Mouse (Mus musculus): ENCODE measurements at regions not wholly inside any gene's neighbourhood (a gene's known extent, or its start where the extent isn't known, plus 50 kb on each side); places are given as distances from the start of the nearest gene placed in this dataset.

GRCm38 (mm10) chr15:25187881-25188326 is 225.7 kb downstream of the Basp1 start:
- Histone ChIP-seq H3K36me3 (ENCODE audit: control insufficient read depth, insufficient read depth) (no peaks in the 10 kb centered on the region), H3K27ac (ENCODE audit: low read length) (no peak overlapping the region), H3K4me3 (ENCODE audit: low read depth, low read length) (no peak overlapping the region), H3K27me3 (ENCODE audit: control insufficient read depth, insufficient read depth, low read depth, low read length) (no peaks in the 10 kb centered on the region), H3K9me3 (replicated peaks; ENCODE audit: control insufficient read depth, low read length) (no peaks in the 10 kb centered on the region), H3K9ac (ENCODE audit: low read depth, low read length) (no peak overlapping the region), H3K4me1 (ENCODE audit: control insufficient read depth, low read depth, low read length) (no peaks in the 10 kb centered on the region), H3K4me2 (ENCODE audit: low read depth, low read length) (no peak overlapping the region)
- ATAC-seq (ENCODE audit: low read depth) = no peak
- WGBS (ENCODE audit: insufficient replicate concordance) = 37% methylated on average over 2 of the region's 2 CpGs

GRCm38 (mm10) chr15:25172755-25173154 is 240.8 kb downstream of the Basp1 start:
- no peak overlapping the region for H3K27ac ChIP-seq (ENCODE audit: low read length)
- no peak for ATAC-seq (ENCODE audit: low read depth)
- WGBS (ENCODE audit: insufficient replicate concordance) = 59% methylated on average over 6 of the region's 6 CpGs
- no peak overlapping the region for H3K9ac ChIP-seq (ENCODE audit: low read depth, low read length)
- H3K27me3 ChIP-seq (ENCODE audit: control insufficient read depth, insufficient read depth, low read depth, low read length) = no peaks in the 10 kb centered on the region
- no peak overlapping the region for H3K4me2 ChIP-seq (ENCODE audit: low read depth, low read length)
- H3K4me3 ChIP-seq (ENCODE audit: low read depth, low read length) = no peak overlapping the region
- no peaks in the 10 kb centered on the region for H3K4me1 ChIP-seq (ENCODE audit: control insufficient read depth, low read depth, low read length)
- no peaks in the 10 kb centered on the region for H3K9me3 ChIP-seq (replicated peaks; ENCODE audit: control insufficient read depth, low read length)
- H3K36me3 ChIP-seq (ENCODE audit: control insufficient read depth, insufficient read depth) = no peaks in the 10 kb centered on the region

DNA sequence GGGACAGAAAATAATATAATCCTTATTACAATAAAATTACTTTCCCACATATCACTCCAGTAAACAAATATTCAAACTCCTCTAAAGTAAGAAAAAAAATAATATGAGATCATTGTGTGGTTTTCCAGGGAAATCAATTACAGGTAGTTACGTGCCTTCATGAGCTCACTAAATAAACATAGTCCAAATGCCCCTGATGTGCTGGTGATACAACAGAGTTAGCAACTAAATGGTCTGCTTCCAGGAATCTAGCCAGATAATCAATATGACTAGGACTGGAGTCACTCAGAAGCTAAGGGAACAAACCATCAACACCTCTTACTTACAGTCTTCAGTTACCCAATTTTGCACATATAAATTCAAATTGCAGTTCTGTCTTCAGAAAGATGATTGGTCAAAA is 267.2 kb downstream of the Basp1 start:
- Histone ChIP-seq H3K9me3 (replicated peaks; ENCODE audit: control insufficient read depth, low read length) (no peaks in the 10 kb centered on the region), H3K4me2 (ENCODE audit: low read depth, low read length) (no peak overlapping the region), H3K27ac (ENCODE audit: low read length) (no peak overlapping the region), H3K4me3 (ENCODE audit: low read depth, low read length) (no peak overlapping the region), H3K9ac (ENCODE audit: low read depth, low read length) (no peak overlapping the region), H3K36me3 (ENCODE audit: control insufficient read depth, insufficient read depth) (no peaks in the 10 kb centered on the region), H3K4me1 (ENCODE audit: control insufficient read depth, low read depth, low read length) (no peaks in the 10 kb centered on the region), H3K27me3 (ENCODE audit: control insufficient read depth, insufficient read depth, low read depth, low read length) (no peaks in the 10 kb centered on the region)
- 40% methylated on average over 1 of the region's 1 CpGs for WGBS (ENCODE audit: insufficient replicate concordance)
- no peak for ATAC-seq (ENCODE audit: low read depth)

DNA sequence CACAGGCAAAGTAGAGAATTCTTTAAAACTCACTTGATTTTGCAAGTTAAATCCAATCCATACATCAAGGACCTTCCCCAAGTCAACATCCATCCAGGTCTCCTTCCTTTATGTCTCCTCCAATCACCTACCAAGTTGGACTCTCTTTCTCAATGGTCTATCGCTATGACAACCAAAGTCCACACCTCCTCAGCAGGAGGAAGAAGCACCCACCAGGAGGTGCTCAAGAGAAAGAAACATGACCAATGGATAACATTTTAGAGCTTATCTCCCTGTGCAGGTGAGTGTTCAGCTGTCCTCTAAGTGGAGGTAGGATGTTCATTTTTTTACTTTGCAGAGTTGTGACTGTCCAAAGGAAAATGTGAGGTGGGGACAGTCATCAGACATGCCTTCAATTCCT is 269.3 kb downstream of the Basp1 start:
- H3K4me2 ChIP-seq (ENCODE audit: low read depth, low read length) = no peak overlapping the region
- H3K27me3 ChIP-seq (ENCODE audit: control insufficient read depth, insufficient read depth, low read depth, low read length) = no peaks in the 10 kb centered on the region
- 45% methylated on average over 1 of the region's 1 CpGs for WGBS (ENCODE audit: insufficient replicate concordance)
- ATAC-seq (ENCODE audit: low read depth) = no peak
- H3K9ac ChIP-seq (ENCODE audit: low read depth, low read length) = no peak overlapping the region
- H3K27ac ChIP-seq (ENCODE audit: low read length) = no peak overlapping the region
- H3K4me3 ChIP-seq (ENCODE audit: low read depth, low read length) = no peak overlapping the region
- H3K9me3 ChIP-seq (replicated peaks; ENCODE audit: control insufficient read depth, low read length) = no peaks in the 10 kb centered on the region
- no peaks in the 10 kb centered on the region for H3K4me1 ChIP-seq (ENCODE audit: control insufficient read depth, low read depth, low read length)
- no peaks in the 10 kb centered on the region for H3K36me3 ChIP-seq (ENCODE audit: control insufficient read depth, insufficient read depth)

- H3K27ac ChIP-seq (ENCODE audit: low read length) = no peak overlapping the region
- no peak overlapping the region for H3K9ac ChIP-seq (ENCODE audit: low read depth, low read length)
- WGBS (ENCODE audit: insufficient replicate concordance) = 40% methylated on average over 9 of the region's 9 CpGs
- H3K27me3 ChIP-seq (ENCODE audit: control insufficient read depth, insufficient read depth, low read depth, low read length) = no peaks in the 10 kb centered on the region
- no peak for ATAC-seq (ENCODE audit: low read depth)
- no peaks in the 10 kb centered on the region for H3K36me3 ChIP-seq (ENCODE audit: control insufficient read depth, insufficient read depth)
- H3K4me3 ChIP-seq (ENCODE audit: low read depth, low read length) = no peak overlapping the region
- H3K4me1 ChIP-seq (ENCODE audit: control insufficient read depth, low read depth, low read length) = no peaks in the 10 kb centered on the region
- H3K9me3 ChIP-seq (replicated peaks; ENCODE audit: control insufficient read depth, low read length) = no peaks in the 10 kb centered on the region
- no peak overlapping the region for H3K4me2 ChIP-seq (ENCODE audit: low read depth, low read length)
Observed at GRCm38 (mm10) chr15:25140389-25141181, 273.0 kb downstream of the Basp1 start.

DNA sequence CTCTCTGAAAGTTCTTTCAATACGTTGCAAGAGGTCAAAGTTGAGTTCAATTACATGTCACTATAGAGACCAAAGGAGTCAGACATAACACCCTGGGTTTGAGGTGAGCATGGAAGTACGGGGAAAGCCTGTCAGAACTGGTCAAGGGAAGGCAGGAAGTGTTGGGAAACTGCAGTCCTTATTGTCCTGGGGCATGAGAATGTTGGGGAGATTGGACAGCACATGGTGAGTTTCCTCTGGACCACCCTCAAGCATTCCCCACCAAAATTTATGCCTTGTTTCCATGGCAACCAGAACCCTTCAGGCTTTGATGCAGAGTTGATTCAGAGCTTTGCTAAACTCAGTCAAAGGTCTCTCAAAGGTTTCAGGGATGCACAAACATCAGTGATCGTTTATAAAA is 276.5 kb downstream of the Basp1 start:
- no peak for ATAC-seq (ENCODE audit: low read depth)
- Histone ChIP-seq H3K9me3 (replicated peaks; ENCODE audit: control insufficient read depth, low read length) (no peaks in the 10 kb centered on the region), H3K4me3 (ENCODE audit: low read depth, low read length) (no peak overlapping the region), H3K27me3 (ENCODE audit: control insufficient read depth, insufficient read depth, low read depth, low read length) (no peaks in the 10 kb centered on the region), H3K36me3 (ENCODE audit: control insufficient read depth, insufficient read depth) (no peaks in the 10 kb centered on the region), H3K27ac (ENCODE audit: low read length) (no peak overlapping the region), H3K9ac (ENCODE audit: low read depth, low read length) (no peak overlapping the region), H3K4me1 (ENCODE audit: control insufficient read depth, low read depth, low read length) (no peaks in the 10 kb centered on the region), H3K4me2 (ENCODE audit: low read depth, low read length) (no peak overlapping the region)
- WGBS (ENCODE audit: insufficient replicate concordance) = 39% methylated on average over 3 of the region's 3 CpGs

- ATAC-seq (ENCODE audit: low read depth) = no peak
Observed at GRCm38 (mm10) chr15:25135471-25136262, 277.9 kb downstream of the Basp1 start.

DNA sequence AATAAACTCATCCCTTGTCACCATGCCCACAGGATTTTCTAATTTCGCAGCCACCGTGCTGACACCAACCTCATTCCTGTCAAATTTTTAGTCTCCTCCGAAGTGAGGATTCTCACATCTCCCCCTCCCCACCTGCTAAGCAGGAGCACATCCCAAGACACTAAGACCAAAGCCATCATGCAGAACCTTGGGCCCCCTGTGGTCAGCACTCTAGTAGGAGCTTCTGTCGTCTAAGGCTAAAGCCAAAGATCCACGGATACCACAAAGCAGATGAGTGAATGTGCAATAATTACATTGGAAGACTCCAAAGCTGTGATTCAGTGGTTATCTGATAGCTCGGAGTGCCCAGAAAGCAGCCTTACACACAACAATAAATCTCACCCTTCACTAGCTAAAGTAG is 283.5 kb downstream of the Basp1 start:
- Histone ChIP-seq H3K27ac (ENCODE audit: low read length) (no peak overlapping the region), H3K9me3 (replicated peaks; ENCODE audit: control insufficient read depth, low read length) (no peaks in the 10 kb centered on the region), H3K4me2 (ENCODE audit: low read depth, low read length) (no peak overlapping the region), H3K27me3 (ENCODE audit: control insufficient read depth, insufficient read depth, low read depth, low read length) (no peaks in the 10 kb centered on the region), H3K36me3 (ENCODE audit: control insufficient read depth, insufficient read depth) (no peaks in the 10 kb centered on the region), H3K4me1 (ENCODE audit: control insufficient read depth, low read depth, low read length) (no peaks in the 10 kb centered on the region), H3K4me3 (ENCODE audit: low read depth, low read length) (no peak overlapping the region), H3K9ac (ENCODE audit: low read depth, low read length) (no peak overlapping the region)
- no peak for ATAC-seq (ENCODE audit: low read depth)
- WGBS (ENCODE audit: insufficient replicate concordance) = 59% methylated on average over 6 of the region's 6 CpGs

More at GRCm38 (mm10) chr15:25135471-25136262, 277.9 kb downstream of the Basp1 start:
- 43% methylated on average over 19 of the region's 19 CpGs for WGBS (ENCODE audit: insufficient replicate concordance)
- H3K9me3 ChIP-seq (replicated peaks; ENCODE audit: control insufficient read depth, low read length) = no peaks in the 10 kb centered on the region
- H3K27me3 ChIP-seq (ENCODE audit: control insufficient read depth, insufficient read depth, low read depth, low read length) = no peaks in the 10 kb centered on the region
- H3K4me2 ChIP-seq (ENCODE audit: low read depth, low read length) = no peak overlapping the region
- no peak overlapping the region for H3K27ac ChIP-seq (ENCODE audit: low read length)
- H3K36me3 ChIP-seq (ENCODE audit: control insufficient read depth, insufficient read depth) = no peaks in the 10 kb centered on the region
- no peak overlapping the region for H3K9ac ChIP-seq (ENCODE audit: low read depth, low read length)
- no peaks in the 10 kb centered on the region for H3K4me1 ChIP-seq (ENCODE audit: control insufficient read depth, low read depth, low read length)
- H3K4me3 ChIP-seq (ENCODE audit: low read depth, low read length) = no peak overlapping the region

DNA sequence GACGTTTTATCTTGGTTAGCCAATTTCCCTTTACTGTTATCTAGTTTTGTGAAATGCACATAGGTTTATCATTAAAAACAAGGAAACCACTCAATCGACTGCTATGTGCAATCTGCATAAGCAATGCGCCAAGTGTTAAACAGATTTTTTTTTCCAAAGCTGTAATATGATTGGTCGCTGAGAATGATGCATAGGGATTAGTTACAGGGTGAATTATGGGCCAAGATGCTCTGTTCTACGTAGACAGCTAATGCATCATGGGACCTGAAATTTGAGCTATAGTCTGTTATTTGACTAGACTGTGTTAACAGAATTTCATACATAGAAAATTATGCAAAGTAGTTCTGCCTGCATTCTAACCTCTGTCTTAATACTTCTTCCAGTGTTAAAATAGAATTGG is 284.0 kb downstream of the Basp1 start:
- H3K4me3 ChIP-seq (ENCODE audit: low read depth, low read length) = no peak overlapping the region
- no peaks in the 10 kb centered on the region for H3K4me1 ChIP-seq (ENCODE audit: control insufficient read depth, low read depth, low read length)
- no peak overlapping the region for H3K4me2 ChIP-seq (ENCODE audit: low read depth, low read length)
- H3K27me3 ChIP-seq (ENCODE audit: control insufficient read depth, insufficient read depth, low read depth, low read length) = no peaks in the 10 kb centered on the region
- WGBS (ENCODE audit: insufficient replicate concordance) = 54% methylated on average over 5 of the region's 5 CpGs
- no peak overlapping the region for H3K9ac ChIP-seq (ENCODE audit: low read depth, low read length)
- ATAC-seq (ENCODE audit: low read depth) = no peak
- H3K36me3 ChIP-seq (ENCODE audit: control insufficient read depth, insufficient read depth) = no peaks in the 10 kb centered on the region
- H3K27ac ChIP-seq (ENCODE audit: low read length) = no peak overlapping the region
- H3K9me3 ChIP-seq (replicated peaks; ENCODE audit: control insufficient read depth, low read length) = no peaks in the 10 kb centered on the region
